Mouse (Mus musculus) kidney, adult 2 months (tissue): ENCODE data around the gene Itgb5. TPM values are rescaled to one million over a fixed set of nuclear protein-coding genes. Genes with fewer than 3 reads are reported as not detected.

ENCODE experiments used
- DNase-seq: peaks from one replicate; pipeline ENCODE4 v3.0.0; 2021
- H3K27ac ChIP-seq: fragments of 200-500 bp; 2 replicates; pipeline ENCODE4 v1.5.1; 2012; ENCODE audit warnings: low read depth, low read length, control low read depth, inconsistent platforms; ENCODE audit not compliant: insufficient read depth
- H3K27me3 ChIP-seq: fragments of 200-500 bp; replicated peaks from 2 replicates; pipeline ENCODE4 v1.6.1; 2012; ENCODE audit warnings: mild to moderate bottlenecking, moderate library complexity, low read length, inconsistent platforms; ENCODE audit not compliant: control insufficient read depth, insufficient read depth
- H3K36me3 ChIP-seq: fragments of 200-500 bp; 2 replicates; pipeline ENCODE4 v1.6.1; 2012; ENCODE audit warnings: mild to moderate bottlenecking, moderate library complexity, low read length, inconsistent platforms; ENCODE audit not compliant: control insufficient read depth, insufficient read depth
- H3K4me1 ChIP-seq: fragments of 200-500 bp; 2 replicates; pipeline ENCODE4 v1.6.1; 2011; ENCODE audit warnings: low read length; ENCODE audit not compliant: control insufficient read depth, insufficient read depth
- H3K4me3 ChIP-seq: fragments of 200-500 bp; 2 replicates; pipeline ENCODE4 v1.5.1; 2011; ENCODE audit warnings: mild to moderate bottlenecking, low read depth, low read length, control low read depth; ENCODE audit not compliant: insufficient read depth
- CTCF ChIP-seq: fragments of 200-500 bp; conservative IDR thresholded peaks from 2 replicates; pipeline ENCODE4 v1.5.1; 2011; ENCODE audit warnings: low read depth, mild to moderate bottlenecking, control low read depth, low read length, moderate library complexity, mixed read lengths; ENCODE audit not compliant: insufficient read depth, insufficient read length
- POLR2A ChIP-seq: fragments of 200-500 bp; IDR thresholded peaks from one replicate; pipeline ENCODE4 v1.6.1; 2011; ENCODE audit warnings: low read depth, low read length, control low read depth
- WGBS: fragments of 180-500 bp; shearing (Covaris S2); methylation state at CpG from one replicate; pipeline ENCODE4 v1.1.7; 2018; 5-methylcytosine and 5-hydroxymethylcytosine counted together
- polyA plus RNA-seq: library from polyadenylated mRNA; depleted of rRNA; stranded (reverse); fragments of >200 nt; gene quantifications from 2 replicates; pipeline ENCODE4 v1.2.3, GENCODE M21; 2012

Gene Itgb5
- polyA plus RNA-seq, 1 experiment = 145 TPM

GRCm38 (mm10) chr16:33892539-33892938, 63.1 kb downstream of the Itgb5 start:
- peak; percentile 95 for DNase-seq
- peak overlapping the region; percentile 99 for H3K27ac ChIP-seq
- TF ChIP-seq CTCF = no peak
- TF ChIP-seq POLR2A = no peak
- no peaks in the 10 kb centered on the region for H3K36me3 ChIP-seq
- 6% methylated on average over 6 of the region's 6 CpGs for WGBS
- 0 out of 2 replicates have a peak overlapping the region, but pooled peaks have one; percentile 18 for H3K4me3 ChIP-seq
- no peaks in the 10 kb centered on the region for H3K27me3 ChIP-seq
- peaks cover 38% of the 10 kb centered on the region for H3K4me1 ChIP-seq

GRCm38 (mm10) chr16:33893796-33894195, 64.3 kb downstream of the Itgb5 start:
- H3K27ac ChIP-seq = no peak overlapping the region
- no peak for TF ChIP-seq CTCF
- no peak for TF ChIP-seq POLR2A
- H3K36me3 ChIP-seq = no peaks in the 10 kb centered on the region
- no peak for DNase-seq
- H3K27me3 ChIP-seq = no peaks in the 10 kb centered on the region
- no peak overlapping the region for H3K4me3 ChIP-seq
- WGBS = 85% methylated on average over 4 of the region's 4 CpGs
- peaks cover 30% of the 10 kb centered on the region for H3K4me1 ChIP-seq

GRCm38 (mm10) chr16:33894449-33894848, 65.0 kb downstream of the Itgb5 start:
- no peaks in the 10 kb centered on the region for H3K36me3 ChIP-seq
- WGBS = 58% methylated on average over 1 of the region's 1 CpGs
- no peak overlapping the region for H3K4me3 ChIP-seq
- no peak for TF ChIP-seq CTCF
- TF ChIP-seq POLR2A = no peak
- H3K27me3 ChIP-seq = no peaks in the 10 kb centered on the region
- no peak for DNase-seq
- peak overlapping the region; percentile 33; the same call in 1 of the 2 replicates for H3K27ac ChIP-seq
- H3K4me1 ChIP-seq = peaks cover 30% of the 10 kb centered on the region

- DNase-seq = peak; percentile 83
- no peak for TF ChIP-seq CTCF
- no peak for TF ChIP-seq POLR2A
- Histone ChIP-seq H3K4me1 (peaks cover 26% of the 10 kb centered on the region), H3K27ac (no peak overlapping the region; the same call in none of the 2 replicates), H3K36me3 (0 out of 2 replicates have a peak, but pooled peaks cover 1% of the 10 kb centered on the region), H3K4me3 (no peak overlapping the region), H3K27me3 (no peaks in the 10 kb centered on the region)
- 44% methylated on average over 7 of the region's 7 CpGs for WGBS
These were observed 66.2 kb downstream of the Itgb5 start for GRCm38 (mm10) chr16:33895690-33896089.

- Histone ChIP-seq H3K4me3 (no peak overlapping the region), H3K36me3 (0 out of 2 replicates have a peak, but pooled peaks cover 1% of the 10 kb centered on the region), H3K4me1 (peaks cover 18% of the 10 kb centered on the region), H3K27ac (no peak overlapping the region), H3K27me3 (no peaks in the 10 kb centered on the region)
- TF ChIP-seq POLR2A = no peak
- no peak for TF ChIP-seq CTCF
- no peak for DNase-seq
- WGBS = 98% methylated on average over 7 of the region's 7 CpGs
These were observed 67.3 kb downstream of the Itgb5 start for GRCm38 (mm10) chr16:33896801-33897200.

- H3K4me1 ChIP-seq = peaks cover 5% of the 10 kb centered on the region; the same call in 1 of the 2 replicates
- H3K27me3 ChIP-seq = no peaks in the 10 kb centered on the region
- no peak for TF ChIP-seq POLR2A
- TF ChIP-seq CTCF = no peak
- H3K4me3 ChIP-seq = no peak overlapping the region
- 76% methylated on average over 11 of the region's 11 CpGs for WGBS
- H3K27ac ChIP-seq = no peak overlapping the region
- DNase-seq = no peak
- H3K36me3 ChIP-seq = peaks cover 1% of the 10 kb centered on the region; the same call in 1 of the 2 replicates
These were observed 74.4 kb downstream of the Itgb5 start for GRCm38 (mm10) chr16:33903664-33904441.

- DNase-seq = no peak
- Histone ChIP-seq H3K36me3 (peaks cover 1% of the 10 kb centered on the region; the same call in 1 of the 2 replicates), H3K4me3 (no peak overlapping the region), H3K4me1 (peaks cover 5% of the 10 kb centered on the region; the same call in 1 of the 2 replicates), H3K27ac (no peak overlapping the region), H3K27me3 (no peaks in the 10 kb centered on the region)
- whole genome bisulfite sequencing = 88% methylated on average over 5 of the region's 5 CpGs
- no peak for TF ChIP-seq POLR2A
- no peak for TF ChIP-seq CTCF
These were observed 75.1 kb downstream of the Itgb5 start for GRCm38 (mm10) chr16:33904553-33904952.
